In genomic region chr4:86337216-86337765, GRCm38 (mm10) we compare ENCODE assay signal across 23 mouse cellular contexts.
A peak's percentile ranks its signal among the peaks of the same experiment; 100 is the strongest.
DNase-seq lines count a peak whose midpoint lies in the region; ATAC-seq and TF ChIP-seq lines count a peak whose summit lies in the region.
"Had no signal": no experiment of that assay in that cellular context is flagged by ENCODE, and none has a peak within 500 bp of the region (broad histone marks: within the 10 kb centered on the region; RNA-seq: fewer than 3 reads in every experiment).

No protein-coding gene starts in this region.

- H3K9me3 ChIP-seq in stomach, embryonic 15.5 days, result no peaks in the 10 kb centered on the region
- H3K9me3 ChIP-seq: G1E; hindbrain, embryonic 12.5 days; liver, embryonic 13.5 days; neural tube, embryonic 13.5 days had no signal

- 0 out of 2 replicates have a peak, but pooled peaks cover 10% of the 10 kb centered on the region for H3K4me1 ChIP-seq in stomach, embryonic 15.5 days
- H3K4me1 ChIP-seq: hindbrain, embryonic 12.5 days; liver, embryonic 13.5 days had no signal

- 50% methylated on average over 6 of the region's 6 CpGs for WGBS in stomach, embryonic 15.5 days

- intact Hi-C loops in heart, postnatal 10 days (cut with DNase I), result no loop called here
- intact Hi-C loops in left cerebral cortex, adult 2 months (cut with DNase I), result no loop called here

- no peak for ATAC-seq in stomach, embryonic 15.5 days (ENCODE audit: insufficient read depth, low FRiP score, low read depth)
- ATAC-seq: activated CD4-positive, CD25-positive, alpha-beta regulatory T cell, adult 4 months; forebrain, postnatal 0 days had no signal

- H3K4me3 ChIP-seq in stomach, embryonic 15.5 days (replicated peaks), result no peak overlapping the region
- H3K4me3 ChIP-seq in left cerebral cortex, adult 2 months, result no peak overlapping the region
- H3K4me3 ChIP-seq: hindbrain, embryonic 12.5 days; layer of hippocampus, adult 2 months; liver, embryonic 13.5 days; neural tube, embryonic 13.5 days had no signal

- no peak overlapping the region for H3K4me2 ChIP-seq in stomach, embryonic 15.5 days
- H3K4me2 ChIP-seq: heart, embryonic 11.5 days; hindbrain, embryonic 12.5 days; liver, embryonic 13.5 days; neural tube, embryonic 13.5 days had no signal

- H3K9ac ChIP-seq in stomach, embryonic 15.5 days, result no peak overlapping the region
- H3K9ac ChIP-seq: forebrain, postnatal 0 days; hindbrain, embryonic 12.5 days; liver, embryonic 13.5 days; neural tube, embryonic 13.5 days had no signal

- H3K27ac ChIP-seq in stomach, embryonic 15.5 days, result peak overlapping the region; percentile 53
- no peak overlapping the region for H3K27ac ChIP-seq in left cerebral cortex, adult 2 months
- H3K27ac ChIP-seq: hindbrain, embryonic 12.5 days; layer of hippocampus, adult 2 months; liver, embryonic 13.5 days; neural tube, embryonic 13.5 days had no signal

- no peak for TF ChIP-seq CTCF in left cerebral cortex, adult 2 months (IDR thresholded peaks at IDR 0.05)

- peak; percentile 23 for DNase-seq in heart, adult 8-10 months (ENCODE audit: low spot score)
- DNase-seq in heart, postnatal 10 days, result no peak
- peak; percentile 21 for DNase-seq in kidney, adult 18-20 months
- peak; percentile 51 for DNase-seq in kidney, postnatal 10 days
- no peak for DNase-seq in left cerebral cortex, adult 2 months (ENCODE audit: extremely low spot score in 1 of 2, low spot score in 2 of 2)
- DNase-seq in layer of hippocampus, adult 9-10 months (ENCODE audit: low spot score), result no peak
- no peak for DNase-seq in thymus, postnatal 14 days
- DNase-seq: cerebellum, adult 11-12 months; cerebellum, postnatal 25 days; embryo, embryonic 11 days; forebrain, postnatal 0 days; heart, postnatal 14 days; liver, embryonic 13.5 days; lung, postnatal 10 days; midbrain, embryonic 14.5 days; thymus, postnatal 25 days had no signal

- no peaks in the 10 kb centered on the region for H3K27me3 ChIP-seq in stomach, embryonic 15.5 days (replicated peaks)
- H3K27me3 ChIP-seq: hindbrain, embryonic 12.5 days; liver, embryonic 13.5 days; neural tube, embryonic 13.5 days had no signal

- H3K36me3 ChIP-seq in stomach, embryonic 15.5 days, result no peaks in the 10 kb centered on the region
- H3K36me3 ChIP-seq: G1E; liver, embryonic 13.5 days had no signal

Comparison
In these comparisons a context has a peak if more than half of its experiments do, and no peak if none do; other contexts are left out.
1. DNase-seq: peak in heart, adult 8-10 months (single experiment), kidney, adult 18-20 months (single experiment) and kidney, postnatal 10 days (single experiment); none in heart, postnatal 10 days (0 of 2), left cerebral cortex, adult 2 months (0 of 2), layer of hippocampus, adult 9-10 months (single experiment) and thymus, postnatal 14 days (single experiment).